Mouse (Mus musculus) heart, embryonic 14.5 days (tissue): ENCODE measurements at regions not wholly inside any gene's neighbourhood (a gene's known extent, or its start where the extent isn't known, plus 50 kb on each side); places are given as distances from the start of the nearest gene placed in this dataset.

Experiments
- ATAC-seq: fragments of 200-750 bp; cut with Nextera tagmentation; 2 replicates; pipeline ENCODE4 v1.8.0; 2017; ENCODE audit warnings: low read depth, moderate TSS enrichment; ENCODE audit not compliant: insufficient number of reproducible peaks, insufficient read depth, low FRiP score
- H3K27ac ChIP-seq, 2 experiments: fragments of 200-500 bp in 1 of 2; fragments of 300-500 bp in 1 of 2; sonication (generic) in 1 of 2; replicated peaks in 1 of 2; 2 replicates each; pipeline ENCODE4 v1.5.1; 2012 to 2014; ENCODE audit warnings: low read depth in 2 of 2, low read length in 2 of 2, control low read depth in 1 of 2, mild to moderate bottlenecking in 1 of 2, mixed read lengths in 1 of 2; ENCODE audit not compliant: control insufficient read depth in 1 of 2, insufficient read depth in 1 of 2
- H3K27me3 ChIP-seq: fragments of 300-500 bp; sonication (generic); 2 replicates; pipeline ENCODE4 v1.6.1; 2014; ENCODE audit warnings: mild to moderate bottlenecking, low read length, control low read depth; ENCODE audit not compliant: control insufficient read depth, insufficient read depth
- H3K36me3 ChIP-seq: fragments of 300-500 bp; sonication (generic); 2 replicates; pipeline ENCODE4 v1.6.1; 2014; ENCODE audit warnings: mild to moderate bottlenecking, control low read depth, low read length, mixed read lengths; ENCODE audit not compliant: control insufficient read depth, insufficient read depth
- H3K4me1 ChIP-seq, 2 experiments: fragments of 200-500 bp in 1 of 2; fragments of 300-500 bp in 1 of 2; sonication (generic) in 1 of 2; 2 replicates each; pipeline ENCODE4 v1.6.1; 2012 to 2014; ENCODE audit warnings: low read length in 2 of 2, control low read depth in 1 of 2, mixed read lengths in 1 of 2; ENCODE audit not compliant: control insufficient read depth in 2 of 2, insufficient read depth in 2 of 2
- H3K4me2 ChIP-seq: fragments of 300-500 bp; sonication (generic); 2 replicates; pipeline ENCODE4 v1.6.1; 2014; ENCODE audit warnings: mild to moderate bottlenecking, low read length
- H3K4me3 ChIP-seq, 2 experiments: fragments of 200-500 bp in 1 of 2; fragments of 300-500 bp in 1 of 2; sonication (generic) in 1 of 2; 2 replicates each; pipeline ENCODE4 v1.5.1; 2012 to 2014; ENCODE audit warnings: low read length in 2 of 2, mild to moderate bottlenecking in 2 of 2, control low read depth in 1 of 2, low read depth in 1 of 2, moderate library complexity in 1 of 2; ENCODE audit not compliant: control insufficient read depth in 1 of 2, insufficient read depth in 1 of 2
- H3K9ac ChIP-seq: fragments of 300-500 bp; sonication (generic); 2 replicates; pipeline ENCODE4 v1.6.1; 2014; ENCODE audit warnings: mild to moderate bottlenecking, low read length
- H3K9me3 ChIP-seq: fragments of 300-500 bp; sonication (generic); 2 replicates; pipeline ENCODE4 v1.6.1; 2016; ENCODE audit warnings: low read length, control low read depth; ENCODE audit not compliant: control insufficient read depth
- WGBS: fragments of 180-500 bp; shearing (Covaris S2); extraction: QIAGEN DNeasy Blood & Tissue Kit; methylation state at CpG from one replicate; pipeline ENCODE4 v1.1.7; 2014; 5-methylcytosine and 5-hydroxymethylcytosine counted together

- H3K9ac ChIP-seq: no peak overlapping the region
- peaks cover 6 to 7% of the 10 kb centered on the region in 2 experiments for H3K4me1 ChIP-seq
- no peak overlapping the region for H3K4me2 ChIP-seq
- WGBS: 84% methylated on average over 4 of the region's 4 CpGs
- no peaks in the 10 kb centered on the region for H3K27me3 ChIP-seq
- no peaks in the 10 kb centered on the region for H3K36me3 ChIP-seq
- no peak for ATAC-seq
- no peaks in the 10 kb centered on the region for H3K9me3 ChIP-seq
- H3K4me3 ChIP-seq: no peak overlapping the region
- H3K27ac ChIP-seq: no peak overlapping the region
Measured at GRCm38 (mm10) chr1:73130215-73130861, 114.6 kb upstream of the Tnp1 start.

- ATAC-seq: no peak
Measured at GRCm38 (mm10) chr1:73123012-73123411, 107.3 kb upstream of the Tnp1 start.

GRCm38 (mm10) chr1:73118661-73119060, 103.0 kb upstream of the Tnp1 start:
- H3K27me3 ChIP-seq: no peaks in the 10 kb centered on the region
- 65% methylated on average over 6 of the region's 6 CpGs for WGBS
- H3K36me3 ChIP-seq: no peaks in the 10 kb centered on the region
- ATAC-seq: no peak
- H3K4me2 ChIP-seq: no peak overlapping the region
- H3K4me3 ChIP-seq: no peak overlapping the region
- no peak overlapping the region for H3K9ac ChIP-seq
- no peaks in the 10 kb centered on the region for H3K4me1 ChIP-seq
- H3K9me3 ChIP-seq: no peaks in the 10 kb centered on the region
- no peak overlapping the region for H3K27ac ChIP-seq

More at GRCm38 (mm10) chr1:73123012-73123411, 107.3 kb upstream of the Tnp1 start:
- Histone ChIP-seq H3K4me1 (peaks cover 6 to 7% of the 10 kb centered on the region in 2 experiments), H3K4me2 (no peak overlapping the region), H3K27ac (no peak overlapping the region), H3K27me3 (no peaks in the 10 kb centered on the region), H3K36me3 (no peaks in the 10 kb centered on the region), H3K9ac (no peak overlapping the region), H3K9me3 (no peaks in the 10 kb centered on the region), H3K4me3 (no peak overlapping the region)
- 76% methylated on average over 9 of the region's 9 CpGs for WGBS

GRCm38 (mm10) chr1:73116526-73116925, 100.8 kb upstream of the Tnp1 start:
- Histone ChIP-seq H3K9me3 (no peaks in the 10 kb centered on the region), H3K4me2 (no peak overlapping the region), H3K27me3 (no peaks in the 10 kb centered on the region), H3K4me1 (no peaks in the 10 kb centered on the region), H3K27ac (no peak overlapping the region), H3K9ac (no peak overlapping the region), H3K36me3 (no peaks in the 10 kb centered on the region), H3K4me3 (no peak overlapping the region)
- ATAC-seq: no peak
- 25% methylated on average over 2 of the region's 2 CpGs for WGBS

- Histone ChIP-seq H3K9ac (no peak overlapping the region), H3K27ac (no peak overlapping the region), H3K4me3 (no peak overlapping the region), H3K4me1 (no peaks in the 10 kb centered on the region), H3K36me3 (no peaks in the 10 kb centered on the region), H3K9me3 (no peaks in the 10 kb centered on the region), H3K27me3 (no peaks in the 10 kb centered on the region), H3K4me2 (no peak overlapping the region)
- ATAC-seq: no peak
- 78% methylated on average over 5 of the region's 5 CpGs for WGBS
Measured at GRCm38 (mm10) chr1:73115854-73116253, 100.1 kb upstream of the Tnp1 start.

- H3K4me2 ChIP-seq: no peak overlapping the region
- H3K4me1 ChIP-seq: no peaks in the 10 kb centered on the region
- WGBS: 84% methylated on average over 6 of the region's 6 CpGs
- ATAC-seq: no peak
- H3K27me3 ChIP-seq: no peaks in the 10 kb centered on the region
- H3K9me3 ChIP-seq: no peaks in the 10 kb centered on the region
- H3K27ac ChIP-seq: no peak overlapping the region
- no peak overlapping the region for H3K9ac ChIP-seq
- H3K36me3 ChIP-seq: no peaks in the 10 kb centered on the region
- no peak overlapping the region for H3K4me3 ChIP-seq
Measured at GRCm38 (mm10) chr1:73113137-73113536, 97.4 kb upstream of the Tnp1 start.

GRCm38 (mm10) chr1:73112711-73113110, 97.0 kb upstream of the Tnp1 start:
- no peak for ATAC-seq
- WGBS: 79% methylated on average over 3 of the region's 3 CpGs
- Histone ChIP-seq H3K9me3 (no peaks in the 10 kb centered on the region), H3K9ac (no peak overlapping the region), H3K36me3 (no peaks in the 10 kb centered on the region), H3K4me3 (no peak overlapping the region), H3K4me1 (no peaks in the 10 kb centered on the region), H3K27me3 (no peaks in the 10 kb centered on the region), H3K27ac (no peak overlapping the region), H3K4me2 (no peak overlapping the region)

GRCm38 (mm10) chr1:73111911-73112310, 96.2 kb upstream of the Tnp1 start:
- H3K4me3 ChIP-seq: no peak overlapping the region
- no peaks in the 10 kb centered on the region for H3K36me3 ChIP-seq
- ATAC-seq: no peak
- H3K27ac ChIP-seq: no peak overlapping the region
- H3K9me3 ChIP-seq: no peaks in the 10 kb centered on the region
- no peaks in the 10 kb centered on the region for H3K27me3 ChIP-seq
- WGBS: 93% methylated on average over 5 of the region's 5 CpGs
- H3K4me2 ChIP-seq: no peak overlapping the region
- no peak overlapping the region for H3K9ac ChIP-seq
- no peaks in the 10 kb centered on the region for H3K4me1 ChIP-seq
